Mouse (Mus musculus) brown adipose tissue, adult 24 weeks (tissue): Measurements from ENCODE around the gene Nfe2l2. TPM values are rescaled to one million over a fixed set of nuclear protein-coding genes. Genes with fewer than 3 reads are reported as not detected.
"Not testable (repeated sequence)": the region's sequence is repeated elsewhere in the genome, so short reads cannot be mapped to it uniquely, and the experiment has no call there.

ENCODE experiments used
- H3K27ac ChIP-seq: fragments of 200-500 bp; replicated peaks from 2 replicates; pipeline ENCODE4 v1.5.1; 2012; ENCODE audit warnings: low read depth, mild to moderate bottlenecking, low read length
- H3K4me1 ChIP-seq: fragments of 200-500 bp; 2 replicates; pipeline ENCODE4 v1.6.1; 2012; ENCODE audit warnings: low read length, mixed read lengths; ENCODE audit not compliant: control insufficient read depth, insufficient read depth, insufficient read length
- H3K4me3 ChIP-seq: fragments of 200-500 bp; 2 replicates; pipeline ENCODE4 v1.5.1; 2012; ENCODE audit warnings: low read depth, mild to moderate bottlenecking, low read length, moderate library complexity; ENCODE audit not compliant: insufficient read depth
- polyA plus RNA-seq: library from polyadenylated mRNA; stranded (reverse); fragments of >200 nt; gene quantifications from 2 replicates; pipeline ENCODE4 v1.2.4, GENCODE M21; 2012; ENCODE audit not compliant: missing spikeins, insufficient read depth, insufficient read length

Nfe2l2 gene
- polyA plus RNA-seq, 1 experiment = 50.2 TPM

- Histone ChIP-seq H3K4me1 (peaks cover 38% of the 10 kb centered on the region), H3K27ac (peak overlapping the region; percentile 37), H3K4me3 (peak overlapping the region; percentile 24; the same call in 1 of the 2 replicates)
Measured at GRCm38 (mm10) chr2:75701207-75701606, 3.2 kb downstream of the Nfe2l2 start.

GRCm38 (mm10) chr2:75700543-75700942 is 3.9 kb downstream of the Nfe2l2 start:
- H3K4me3 ChIP-seq = no peak overlapping the region
- peaks cover 44% of the 10 kb centered on the region for H3K4me1 ChIP-seq
- H3K27ac ChIP-seq = no peak overlapping the region

GRCm38 (mm10) chr2:75698874-75699273 is 5.6 kb downstream of the Nfe2l2 start:
- Histone ChIP-seq H3K4me3 (no peak overlapping the region), H3K27ac (no peak overlapping the region), H3K4me1 (peaks cover 42% of the 10 kb centered on the region)

- Histone ChIP-seq H3K27ac (peak overlapping the region; percentile 10; the same call in 1 of the 2 replicates), H3K4me1 (peaks cover 51% of the 10 kb centered on the region), H3K4me3 (no peak overlapping the region)
Measured at GRCm38 (mm10) chr2:75698007-75698406, 6.4 kb downstream of the Nfe2l2 start.

- Histone ChIP-seq H3K4me1 (peaks cover 59% of the 10 kb centered on the region), H3K4me3 (no peak overlapping the region), H3K27ac (peak overlapping the region; percentile 61)
Measured at GRCm38 (mm10) chr2:75697222-75697621, 7.2 kb downstream of the Nfe2l2 start.

- H3K27ac ChIP-seq = peak overlapping the region; percentile 49
- no peak overlapping the region for H3K4me3 ChIP-seq
- H3K4me1 ChIP-seq = peaks cover 60% of the 10 kb centered on the region
Measured at GRCm38 (mm10) chr2:75696371-75696770, 8.1 kb downstream of the Nfe2l2 start.

GRCm38 (mm10) chr2:75695676-75696350 is 8.6 kb downstream of the Nfe2l2 start:
- no peak overlapping the region for H3K4me3 ChIP-seq
- peak overlapping the region; percentile 22 for H3K27ac ChIP-seq
- H3K4me1 ChIP-seq = peaks cover 60% of the 10 kb centered on the region

GRCm38 (mm10) chr2:75694926-75695325 is 9.5 kb downstream of the Nfe2l2 start:
- H3K27ac ChIP-seq, H3K4me3 ChIP-seq: not testable (repeated sequence)
- peaks cover 57% of the 10 kb centered on the region for H3K4me1 ChIP-seq

GRCm38 (mm10) chr2:75692369-75692768 is 12.1 kb downstream of the Nfe2l2 start:
- Histone ChIP-seq H3K4me3 (no peak overlapping the region), H3K27ac (peak overlapping the region; percentile 7; the same call in 1 of the 2 replicates), H3K4me1 (peaks cover 62% of the 10 kb centered on the region)

GRCm38 (mm10) chr2:75691316-75691715 is 13.1 kb downstream of the Nfe2l2 start:
- Histone ChIP-seq H3K4me1 (peaks cover 59% of the 10 kb centered on the region), H3K27ac (no peak overlapping the region), H3K4me3 (no peak overlapping the region)

GRCm38 (mm10) chr2:75690656-75691055 is 13.8 kb downstream of the Nfe2l2 start:
- Histone ChIP-seq H3K4me1 (peaks cover 57% of the 10 kb centered on the region), H3K27ac (no peak overlapping the region)

GRCm38 (mm10) chr2:75689482-75690158 is 14.8 kb downstream of the Nfe2l2 start:
- Histone ChIP-seq H3K4me3 (no peak overlapping the region), H3K4me1 (peaks cover 60% of the 10 kb centered on the region), H3K27ac (peak overlapping the region; percentile 65)

More at GRCm38 (mm10) chr2:75690656-75691055, 13.8 kb downstream of the Nfe2l2 start:
- no peak overlapping the region for H3K4me3 ChIP-seq

- H3K27ac ChIP-seq = peak overlapping the region; percentile 65; the same call in 1 of the 2 replicates
- peaks cover 63% of the 10 kb centered on the region for H3K4me1 ChIP-seq
- no peak overlapping the region for H3K4me3 ChIP-seq
Measured at GRCm38 (mm10) chr2:75688901-75689300, 15.5 kb downstream of the Nfe2l2 start.

GRCm38 (mm10) chr2:75687040-75687749 is 17.2 kb downstream of the Nfe2l2 start:
- Histone ChIP-seq H3K4me3 (no peak overlapping the region), H3K27ac (peak overlapping the region; percentile 53), H3K4me1 (peaks cover 56% of the 10 kb centered on the region)

- Histone ChIP-seq H3K4me1 (peaks cover 53% of the 10 kb centered on the region), H3K27ac (peak overlapping the region; percentile 64), H3K4me3 (no peak overlapping the region)
Measured at GRCm38 (mm10) chr2:75685458-75685861, 19.0 kb downstream of the Nfe2l2 start.
